Mouse (Mus musculus) midbrain, postnatal 0 days (tissue): ENCODE measurements around the gene Zeb2. TPM values are rescaled to one million over a fixed set of nuclear protein-coding genes. Genes with fewer than 3 reads are reported as not detected.

Experiments
- ATAC-seq: fragments of 200-750 bp; cut with Nextera tagmentation; 2 replicates; pipeline ENCODE4 v1.8.0; 2017; ENCODE audit warnings: moderate number of reproducible peaks, mild to moderate bottlenecking, moderate TSS enrichment, moderate library complexity; ENCODE audit not compliant: low FRiP score
- DNase-seq: peaks from one replicate; pipeline ENCODE4 v3.0.0-alpha.2; 2015; ENCODE audit warnings: low spot score
- H3K27ac ChIP-seq: fragments of 300-500 bp; sonication (generic); 2 replicates; pipeline ENCODE4 v1.5.1; 2014; ENCODE audit warnings: low read depth, mild to moderate bottlenecking, low read length, mixed read lengths
- H3K27me3 ChIP-seq: fragments of 300-500 bp; sonication (generic); 2 replicates; pipeline ENCODE4 v1.6.1; 2014; ENCODE audit warnings: low read length, control low read depth, mixed read lengths; ENCODE audit not compliant: insufficient read depth
- H3K36me3 ChIP-seq: fragments of 300-500 bp; sonication (generic); 2 replicates; pipeline ENCODE4 v1.6.1; 2014; ENCODE audit warnings: low read length, control low read depth, mixed read lengths; ENCODE audit not compliant: insufficient read depth
- H3K4me1 ChIP-seq: fragments of 300-500 bp; sonication (generic); 2 replicates; pipeline ENCODE4 v1.6.1; 2014; ENCODE audit warnings: mild to moderate bottlenecking, control low read depth, antibody characterized with exemption, low read length, mixed read lengths; ENCODE audit not compliant: insufficient read depth
- H3K4me2 ChIP-seq: fragments of 300-500 bp; sonication (generic); 2 replicates; pipeline ENCODE4 v1.6.1; 2014; ENCODE audit warnings: low read depth, mild to moderate bottlenecking, low read length, mixed read lengths; ENCODE audit not compliant: poor library complexity, severe bottlenecking
- H3K4me3 ChIP-seq: fragments of 300-500 bp; sonication (generic); 2 replicates; pipeline ENCODE4 v1.5.1; 2014; ENCODE audit warnings: low read depth, mild to moderate bottlenecking, low read length, moderate library complexity
- H3K9ac ChIP-seq: fragments of 300-500 bp; sonication (generic); replicated peaks from 2 replicates; pipeline ENCODE4 v1.6.1; 2014; ENCODE audit warnings: mild to moderate bottlenecking, low read length, moderate library complexity, mixed read lengths; ENCODE audit not compliant: poor library complexity, severe bottlenecking
- H3K9me3 ChIP-seq: fragments of 300-500 bp; sonication (generic); 2 replicates; pipeline ENCODE4 v1.6.1; 2016; ENCODE audit warnings: low read length, control low read depth
- CTCF ChIP-seq: IDR thresholded peaks from 2 replicates; pipeline ENCODE4 v1.5.1; 2016; ENCODE audit warnings: antibody characterized with exemption, mild to moderate bottlenecking
- WGBS: fragments of 180-500 bp; shearing (Covaris S2); extraction: QIAGEN DNeasy Blood & Tissue Kit; methylation state at CpG from one replicate; pipeline ENCODE4 v1.1.7; 2014; 5-methylcytosine and 5-hydroxymethylcytosine counted together
- polyA plus RNA-seq: library from polyadenylated mRNA; unstranded; fragments of >200 nt; fragmentation: Nextera tagmentation; extraction: Ambion mirVana; gene quantifications from 2 replicates; pipeline ENCODE4 v1.2.1, GENCODE M21; 2015
- total RNA-seq: library from RNA; depleted of rRNA; stranded (reverse); fragments of >200 nt; gene quantifications from 2 replicates; pipeline ENCODE4 v1.2.3, GENCODE M21; 2014

The Zeb2 gene
- total and polyA plus RNA-seq, 2 experiments from 2014 or later = 15.3 to 39.6 TPM

GRCm38 (mm10) chr2:45110757-45111411, 6.3 kb downstream of the Zeb2 start:
- peak overlapping the region; percentile 91 for H3K4me2 ChIP-seq
- peak overlapping the region; percentile 78 for H3K9ac ChIP-seq
- H3K27ac ChIP-seq = peak overlapping the region; percentile 87
- ATAC-seq (no peak), DNase-seq (peak; percentile 61)
- H3K4me3 ChIP-seq = peak overlapping the region; percentile 68
- no peaks in the 10 kb centered on the region for H3K4me1 ChIP-seq
- no peaks in the 10 kb centered on the region for H3K27me3 ChIP-seq
- no peak for TF ChIP-seq CTCF
- H3K36me3 ChIP-seq = no peaks in the 10 kb centered on the region
- 1% methylated on average over 20 of the region's 20 CpGs for WGBS
- H3K9me3 ChIP-seq = no peaks in the 10 kb centered on the region

- WGBS = under 1% methylated on average over 48 of the region's 54 CpGs
- H3K4me1 ChIP-seq = no peaks in the 10 kb centered on the region
- H3K4me3 ChIP-seq = peak overlapping the region; percentile 68
- no peak for TF ChIP-seq CTCF
- no peaks in the 10 kb centered on the region for H3K36me3 ChIP-seq
- H3K9ac ChIP-seq = peak overlapping the region; percentile 78
- H3K27me3 ChIP-seq = no peaks in the 10 kb centered on the region
- ATAC-seq (peak; percentile 15; the same call in 1 of the 2 replicates), DNase-seq (no peak)
- no peaks in the 10 kb centered on the region for H3K9me3 ChIP-seq
- H3K27ac ChIP-seq = peak overlapping the region; percentile 87
- H3K4me2 ChIP-seq = peak overlapping the region; percentile 91
Observed at GRCm38 (mm10) chr2:45109951-45110756, 7.0 kb downstream of the Zeb2 start.

GRCm38 (mm10) chr2:45109161-45109950, 7.8 kb downstream of the Zeb2 start:
- ATAC-seq (peak; percentile 41; the same call in 1 of the 2 replicates), DNase-seq (no peak)
- H3K9ac ChIP-seq = peak overlapping the region; percentile 78
- H3K27me3 ChIP-seq = no peaks in the 10 kb centered on the region
- WGBS = under 1% methylated on average over 64 of the region's 74 CpGs
- no peaks in the 10 kb centered on the region for H3K9me3 ChIP-seq
- H3K4me2 ChIP-seq = peak overlapping the region; percentile 91
- no peaks in the 10 kb centered on the region for H3K4me1 ChIP-seq
- H3K36me3 ChIP-seq = no peaks in the 10 kb centered on the region
- H3K27ac ChIP-seq = peak overlapping the region; percentile 87
- H3K4me3 ChIP-seq = peak overlapping the region; percentile 68
- TF ChIP-seq CTCF = no peak

- no peaks in the 10 kb centered on the region for H3K4me1 ChIP-seq
- H3K4me3 ChIP-seq = peak overlapping the region; percentile 68
- H3K36me3 ChIP-seq = no peaks in the 10 kb centered on the region
- no peaks in the 10 kb centered on the region for H3K9me3 ChIP-seq
- TF ChIP-seq CTCF = no peak
- ATAC-seq = peak; percentile 57
- peak overlapping the region; percentile 91 for H3K4me2 ChIP-seq
- peak overlapping the region; percentile 78 for H3K9ac ChIP-seq
- under 1% methylated on average over 22 of the region's 25 CpGs for WGBS
- peak; percentile 58 for DNase-seq
- H3K27me3 ChIP-seq = no peaks in the 10 kb centered on the region
- H3K27ac ChIP-seq = peak overlapping the region; percentile 87
Observed at GRCm38 (mm10) chr2:45108521-45109091, 8.6 kb downstream of the Zeb2 start.

GRCm38 (mm10) chr2:45107555-45107954, 9.6 kb downstream of the Zeb2 start:
- Histone ChIP-seq H3K27ac (no peak overlapping the region), H3K27me3 (no peaks in the 10 kb centered on the region), H3K36me3 (no peaks in the 10 kb centered on the region), H3K4me1 (no peaks in the 10 kb centered on the region), H3K4me2 (peak overlapping the region; percentile 91), H3K4me3 (peak overlapping the region; percentile 68; the same call in 1 of the 2 replicates), H3K9ac (peak overlapping the region; percentile 78), H3K9me3 (no peaks in the 10 kb centered on the region)
- 38% methylated on average over 2 of the region's 2 CpGs for WGBS
- DNase-seq (no peak), ATAC-seq (no peak)
- no peak for TF ChIP-seq CTCF
